Mouse (Mus musculus) kidney, postnatal 0 days (tissue): ENCODE data around the gene Minar1. TPM values are rescaled to one million over a fixed set of nuclear protein-coding genes. Genes with fewer than 3 reads are reported as not detected.

Experiments
- ATAC-seq: fragments of 200-750 bp; cut with Nextera tagmentation; replicated peaks from 2 replicates; pipeline ENCODE4 v1.8.0; 2017; ENCODE audit warnings: low read depth, moderate number of reproducible peaks, moderate TSS enrichment, moderate library complexity; ENCODE audit not compliant: low FRiP score
- DNase-seq: peaks from one replicate; pipeline ENCODE4 v3.0.0-alpha.2; 2016; ENCODE audit warnings: low spot score
- H3K27ac ChIP-seq: fragments of 300-500 bp; sonication (generic); 2 replicates; pipeline ENCODE4 v1.5.1; 2014; ENCODE audit warnings: mild to moderate bottlenecking
- H3K27me3 ChIP-seq: fragments of 300-500 bp; sonication (generic); 2 replicates; pipeline ENCODE4 v1.6.1; 2014; ENCODE audit warnings: low read length, mixed read lengths; ENCODE audit not compliant: insufficient read depth
- H3K36me3 ChIP-seq: fragments of 300-500 bp; sonication (generic); 2 replicates; pipeline ENCODE4 v1.6.1; 2014; ENCODE audit warnings: low read length, mixed read lengths; ENCODE audit not compliant: insufficient read depth
- H3K4me1 ChIP-seq: fragments of 300-500 bp; sonication (generic); replicated peaks from 2 replicates; pipeline ENCODE4 v1.6.1; 2014; ENCODE audit warnings: antibody characterized with exemption, low read length, mixed read lengths; ENCODE audit not compliant: insufficient read depth
- H3K4me2 ChIP-seq: fragments of 300-500 bp; sonication (generic); 2 replicates; pipeline ENCODE4 v1.6.1; 2014; ENCODE audit warnings: mild to moderate bottlenecking, low read length, moderate library complexity, mixed read lengths
- H3K4me3 ChIP-seq: fragments of 300-500 bp; sonication (generic); replicated peaks from 2 replicates; pipeline ENCODE4 v1.5.1; 2014; ENCODE audit warnings: low read depth, low read length
- H3K9ac ChIP-seq: fragments of 300-500 bp; sonication (generic); 2 replicates; pipeline ENCODE4 v1.6.1; 2014; ENCODE audit warnings: low read depth, low read length
- H3K9me3 ChIP-seq: fragments of 300-500 bp; sonication (generic); replicated peaks from 2 replicates; pipeline ENCODE4 v1.6.1; 2016; ENCODE audit warnings: low read length, inconsistent platforms, mixed read lengths
- CTCF ChIP-seq: IDR thresholded peaks from 2 replicates; pipeline ENCODE4 v1.5.1; 2016; ENCODE audit warnings: antibody characterized with exemption, low read depth, mild to moderate bottlenecking, moderate library complexity
- WGBS: fragments of 180-500 bp; shearing (Covaris S2); extraction: QIAGEN DNeasy Blood & Tissue Kit; methylation state at CpG from one replicate; pipeline ENCODE4 v1.1.7; 2014; 5-methylcytosine and 5-hydroxymethylcytosine counted together
- polyA plus RNA-seq: library from polyadenylated mRNA; unstranded; fragments of >200 nt; fragmentation: Nextera tagmentation; extraction: Ambion mirVana; gene quantifications from 2 replicates; pipeline ENCODE4 v1.2.1, GENCODE M21; 2015

Gene Minar1
- polyA plus RNA-seq, 1 experiment from 2014 or later: not detected

- Histone ChIP-seq H3K4me3 (no peak overlapping the region), H3K27me3 (peaks cover 11% of the 10 kb centered on the region; the same call in 1 of the 2 replicates), H3K4me1 (peaks cover 11% of the 10 kb centered on the region), H3K36me3 (no peaks in the 10 kb centered on the region), H3K4me2 (peak overlapping the region; percentile 70), H3K9ac (no peak overlapping the region), H3K9me3 (no peaks in the 10 kb centered on the region), H3K27ac (no peak overlapping the region)
- WGBS: 4% methylated on average over 11 of the region's 11 CpGs
- TF ChIP-seq CTCF: no peak
- no peak for DNase-seq
- ATAC-seq: no peak
These were observed 1.2 kb downstream of the Minar1 start for GRCm38 (mm10) chr9:89621750-89622149.

- no peak overlapping the region for H3K27ac ChIP-seq
- no peak overlapping the region for H3K4me3 ChIP-seq
- TF ChIP-seq CTCF: no peak
- peaks cover 11% of the 10 kb centered on the region for H3K4me1 ChIP-seq
- no peaks in the 10 kb centered on the region for H3K9me3 ChIP-seq
- no peak overlapping the region for H3K4me2 ChIP-seq
- H3K27me3 ChIP-seq: peaks cover 11% of the 10 kb centered on the region; the same call in 1 of the 2 replicates
- ATAC-seq: no peak
- WGBS: 29% methylated on average over 6 of the region's 6 CpGs
- no peak for DNase-seq
- H3K9ac ChIP-seq: no peak overlapping the region
- H3K36me3 ChIP-seq: no peaks in the 10 kb centered on the region
These were observed 2.6 kb downstream of the Minar1 start for GRCm38 (mm10) chr9:89620347-89620746.

- ATAC-seq: no peak
These were observed 6.0 kb downstream of the Minar1 start for GRCm38 (mm10) chr9:89616946-89617345.

GRCm38 (mm10) chr9:89610592-89610991 lies 12.3 kb downstream of the Minar1 start:
- no peak for TF ChIP-seq CTCF
- H3K4me1 ChIP-seq: 0 out of 2 replicates have a peak, but pooled peaks cover 3% of the 10 kb centered on the region
- DNase-seq (no peak), ATAC-seq (no peak)
- H3K27ac ChIP-seq: no peak overlapping the region
- H3K4me3 ChIP-seq: no peak overlapping the region
- H3K9me3 ChIP-seq: no peaks in the 10 kb centered on the region
- H3K9ac ChIP-seq: no peak overlapping the region
- H3K36me3 ChIP-seq: no peaks in the 10 kb centered on the region
- H3K27me3 ChIP-seq: no peaks in the 10 kb centered on the region
- H3K4me2 ChIP-seq: no peak overlapping the region
- 54% methylated on average over 4 of the region's 4 CpGs for WGBS

More at GRCm38 (mm10) chr9:89616946-89617345, 6.0 kb downstream of the Minar1 start:
- 91% methylated on average over 2 of the region's 2 CpGs for WGBS
- DNase-seq: no peak
- Histone ChIP-seq H3K27ac (no peak overlapping the region), H3K4me2 (no peak overlapping the region), H3K9ac (no peak overlapping the region), H3K36me3 (no peaks in the 10 kb centered on the region), H3K4me3 (no peak overlapping the region), H3K27me3 (peaks cover 11% of the 10 kb centered on the region; the same call in 1 of the 2 replicates), H3K4me1 (no peaks in the 10 kb centered on the region; the same call in 1 of the 2 replicates), H3K9me3 (no peaks in the 10 kb centered on the region)
- TF ChIP-seq CTCF: no peak

- WGBS: 60% methylated on average over 7 of the region's 7 CpGs
- Histone ChIP-seq H3K9me3 (no peaks in the 10 kb centered on the region), H3K4me3 (no peak overlapping the region), H3K4me1 (0 out of 2 replicates have a peak, but pooled peaks cover 3% of the 10 kb centered on the region), H3K36me3 (no peaks in the 10 kb centered on the region), H3K4me2 (no peak overlapping the region), H3K9ac (no peak overlapping the region), H3K27me3 (no peaks in the 10 kb centered on the region), H3K27ac (no peak overlapping the region)
- DNase-seq (no peak), ATAC-seq (no peak)
- TF ChIP-seq CTCF: no peak
These were observed 15.6 kb downstream of the Minar1 start for GRCm38 (mm10) chr9:89607321-89607720.

- H3K4me3 ChIP-seq: no peak overlapping the region
- 0 out of 2 replicates have a peak, but pooled peaks cover 3% of the 10 kb centered on the region for H3K4me1 ChIP-seq
- DNase-seq: peak; percentile 24
- no peak overlapping the region for H3K27ac ChIP-seq
- H3K9me3 ChIP-seq: no peaks in the 10 kb centered on the region
- no peaks in the 10 kb centered on the region for H3K36me3 ChIP-seq
- ATAC-seq: no peak
- H3K4me2 ChIP-seq: no peak overlapping the region
- WGBS: 17% methylated on average over 11 of the region's 11 CpGs
- no peak for TF ChIP-seq CTCF
- no peaks in the 10 kb centered on the region for H3K27me3 ChIP-seq
- no peak overlapping the region for H3K9ac ChIP-seq
These were observed 16.7 kb downstream of the Minar1 start for GRCm38 (mm10) chr9:89606256-89606655.

- Histone ChIP-seq H3K9ac (no peak overlapping the region), H3K27ac (no peak overlapping the region), H3K4me3 (no peak overlapping the region), H3K4me2 (no peak overlapping the region), H3K9me3 (no peaks in the 10 kb centered on the region), H3K36me3 (no peaks in the 10 kb centered on the region), H3K4me1 (0 out of 2 replicates have a peak, but pooled peaks cover 3% of the 10 kb centered on the region), H3K27me3 (no peaks in the 10 kb centered on the region)
- DNase-seq: no peak
- 88% methylated on average over 9 of the region's 9 CpGs for WGBS
- TF ChIP-seq CTCF: no peak
- no peak for ATAC-seq
These were observed 21.0 kb downstream of the Minar1 start for GRCm38 (mm10) chr9:89601891-89602290.
